Mouse (Mus musculus) heart, adult 2 months (tissue): ENCODE data around the gene Vps13c.

ENCODE experiments used
- CTCF ChIP-seq: fragments of 200-600 bp; IDR thresholded peaks from 2 replicates; pipeline ENCODE4 v1.8.1; 2022; ENCODE audit warnings: antibody characterized with exemption, mild to moderate bottlenecking, moderate library complexity
- POLR2A ChIP-seq: fragments of 200-500 bp; IDR thresholded peaks from 2 replicates; pipeline ENCODE4 v1.6.1; 2011; ENCODE audit warnings: mild to moderate bottlenecking, low read depth, low read length, control low read depth; ENCODE audit not compliant: insufficient read depth

DNA sequence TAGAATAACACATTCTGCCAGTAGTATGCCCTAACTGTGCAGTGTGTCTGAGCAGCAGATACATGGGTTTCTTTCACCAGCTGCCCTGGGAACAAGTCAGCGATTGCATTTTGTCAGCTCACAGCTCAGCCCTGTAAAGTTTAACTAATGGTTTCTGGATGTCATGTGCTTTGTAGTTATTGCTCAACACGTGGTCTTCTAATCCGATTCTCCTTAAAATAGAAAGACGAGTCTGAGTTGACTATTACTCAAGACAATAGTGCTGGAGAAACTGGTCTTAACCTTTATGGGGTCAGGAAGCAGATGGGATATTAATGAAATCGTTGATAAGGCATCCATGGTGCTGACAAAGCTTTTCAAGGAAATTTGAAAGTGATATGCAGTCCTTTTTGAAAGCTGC lies 2.6 kb downstream of the Vps13c start:
- TF ChIP-seq CTCF (no peak), POLR2A (no peak)
